Mouse (Mus musculus): ENCODE measurements at regions not wholly inside any gene's neighbourhood (a gene's known extent, or its start where the extent isn't known, plus 50 kb on each side); places are given as distances from the start of the nearest gene placed in this dataset.

- DNase-seq = no peak
These were observed 168.9 kb downstream of the Zfp36l2 start for GRCm38 (mm10) chr17:84018817-84019216.

GRCm38 (mm10) chr17:84017891-84018290, 169.9 kb downstream of the Zfp36l2 start:
- no peak for DNase-seq

GRCm38 (mm10) chr17:84014287-84015039, 166.7 kb upstream of the Haao start:
- no peak for DNase-seq

GRCm38 (mm10) chr17:84010492-84011060, 162.8 kb upstream of the Haao start:
- DNase-seq = no peak

GRCm38 (mm10) chr17:84009966-84010365, 162.2 kb upstream of the Haao start:
- DNase-seq = no peak

- peak; percentile 42 for DNase-seq
These were observed 161.4 kb upstream of the Haao start for GRCm38 (mm10) chr17:84009194-84009593.

GRCm38 (mm10) chr17:84008682-84009052, 160.9 kb upstream of the Haao start:
- peak; percentile 68 for DNase-seq

GRCm38 (mm10) chr17:84008035-84008681, 160.4 kb upstream of the Haao start:
- DNase-seq = no peak

- no peak for DNase-seq
These were observed 159.0 kb upstream of the Haao start for GRCm38 (mm10) chr17:84006748-84007147.

- DNase-seq = peak; percentile 30
These were observed 156.5 kb upstream of the Haao start for GRCm38 (mm10) chr17:84004237-84004636.

- no peak for DNase-seq
These were observed 155.9 kb upstream of the Haao start for GRCm38 (mm10) chr17:84003489-84004234.

GRCm38 (mm10) chr17:84002939-84003338, 155.2 kb upstream of the Haao start:
- DNase-seq = no peak

GRCm38 (mm10) chr17:84002327-84002726, 154.6 kb upstream of the Haao start:
- no peak for DNase-seq

GRCm38 (mm10) chr17:84000115-84000514, 152.4 kb upstream of the Haao start:
- no peak for DNase-seq

- no peak for DNase-seq
These were observed 151.3 kb upstream of the Haao start for GRCm38 (mm10) chr17:83998972-83999545.

- DNase-seq = no peak
These were observed 150.6 kb upstream of the Haao start for GRCm38 (mm10) chr17:83998341-83998740.

- peak; percentile 48 for DNase-seq
These were observed 150.0 kb upstream of the Haao start for GRCm38 (mm10) chr17:83997778-83998177.

- DNase-seq = no peak
These were observed 145.3 kb upstream of the Haao start for GRCm38 (mm10) chr17:83993028-83993427.

GRCm38 (mm10) chr17:83990421-83991365, 142.9 kb upstream of the Haao start:
- peak; percentile 89 for DNase-seq

GRCm38 (mm10) chr17:83988897-83989296, 141.1 kb upstream of the Haao start:
- peak; percentile 37 for DNase-seq

GRCm38 (mm10) chr17:83988165-83988564, 140.4 kb upstream of the Haao start:
- no peak for DNase-seq

GRCm38 (mm10) chr17:83987683-83988082, 139.9 kb upstream of the Haao start:
- DNase-seq = no peak

All from embryo, embryonic 11 days (tissue).